Mouse (Mus musculus) forebrain, postnatal 0 days (tissue): Measurements from ENCODE around the gene Enkur. TPM values are rescaled to one million over a fixed set of nuclear protein-coding genes. Genes with fewer than 3 reads are reported as not detected.

Experiments used
- ATAC-seq: fragments of 200-750 bp; cut with Nextera tagmentation; 2 replicates; pipeline ENCODE4 v1.8.0; 2017; ENCODE audit warnings: mild to moderate bottlenecking, moderate library complexity
- DNase-seq: peaks from one replicate; pipeline ENCODE4 v3.0.0-alpha.2; 2015
- H3K27ac ChIP-seq: fragments of 300-500 bp; sonication (generic); 2 replicates; pipeline ENCODE4 v1.5.1; 2014; ENCODE audit warnings: low read depth, mild to moderate bottlenecking, antibody characterized with exemption, low read length, moderate library complexity, mixed read lengths
- H3K27me3 ChIP-seq: fragments of 300-500 bp; sonication (generic); 2 replicates; pipeline ENCODE4 v1.6.1; 2014; ENCODE audit warnings: mild to moderate bottlenecking, low read length, mixed read lengths; ENCODE audit not compliant: insufficient read depth
- H3K36me3 ChIP-seq: fragments of 300-500 bp; sonication (generic); 2 replicates; pipeline ENCODE4 v1.6.1; 2014; ENCODE audit warnings: mild to moderate bottlenecking, moderate library complexity; ENCODE audit not compliant: insufficient read depth
- H3K4me1 ChIP-seq: fragments of 300-500 bp; sonication (generic); 2 replicates; pipeline ENCODE4 v1.6.1; 2014; ENCODE audit warnings: antibody characterized with exemption; ENCODE audit not compliant: insufficient read depth
- H3K4me2 ChIP-seq: fragments of 300-500 bp; sonication (generic); 2 replicates; pipeline ENCODE4 v1.6.1; 2014; ENCODE audit warnings: low read depth, mild to moderate bottlenecking, moderate library complexity
- H3K4me3 ChIP-seq: fragments of 300-500 bp; sonication (generic); 2 replicates; pipeline ENCODE4 v1.5.1; 2014; ENCODE audit warnings: low read depth, low read length, mixed read lengths
- H3K9ac ChIP-seq: fragments of 300-500 bp; sonication (generic); 2 replicates; pipeline ENCODE4 v1.6.1; 2014; ENCODE audit warnings: mild to moderate bottlenecking
- H3K9me3 ChIP-seq: fragments of 300-500 bp; sonication (generic); 2 replicates; pipeline ENCODE4 v1.6.1; 2016; ENCODE audit warnings: low read length
- CTCF ChIP-seq: sonication (generic); IDR thresholded peaks from 2 replicates; pipeline ENCODE4 v1.5.1; 2016; ENCODE audit warnings: antibody characterized with exemption, control low read depth, low read depth
- WGBS: fragments of 180-500 bp; shearing (Covaris S2); extraction: QIAGEN DNeasy Blood & Tissue Kit; methylation state at CpG from one replicate; pipeline ENCODE4 v1.1.7; 2014; 5-methylcytosine and 5-hydroxymethylcytosine counted together
- polyA plus RNA-seq: library from polyadenylated mRNA; unstranded; fragments of >200 nt; fragmentation: Nextera tagmentation; extraction: Ambion mirVana; gene quantifications from 2 replicates; pipeline ENCODE4 v1.2.1, GENCODE M21; 2015
- total RNA-seq: library from RNA; depleted of rRNA; stranded (reverse); fragments of >200 nt; gene quantifications from 2 replicates; pipeline ENCODE4 v1.2.3, GENCODE M21; 2014; rRNA removed

Gene Enkur
- total and polyA plus RNA-seq, 2 experiments from 2014 or later = 5.4 to 8.1 TPM

DNA sequence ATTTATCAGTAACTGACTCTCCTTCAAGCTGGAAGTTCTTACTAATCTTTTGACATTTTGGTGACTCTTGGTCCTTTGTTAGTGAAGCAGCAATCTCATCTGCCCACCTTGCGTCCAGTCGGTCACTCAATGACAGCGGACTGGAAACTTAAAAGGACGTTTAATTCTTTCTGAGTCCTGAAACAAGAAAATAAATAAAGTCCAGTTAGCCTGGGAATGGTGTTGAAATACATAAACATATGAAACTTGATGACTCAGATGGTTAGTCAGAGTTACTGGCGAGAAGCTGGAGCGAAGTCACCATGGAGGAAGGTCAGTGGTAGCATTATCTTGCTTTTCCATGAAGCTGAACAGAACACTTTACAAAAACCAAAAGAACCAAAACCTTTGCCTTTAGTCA is 58.7 kb downstream of the Enkur start:
- Histone ChIP-seq H3K36me3 (no peaks in the 10 kb centered on the region), H3K9ac (no peak overlapping the region), H3K27ac (no peak overlapping the region), H3K4me2 (no peak overlapping the region), H3K4me3 (no peak overlapping the region), H3K9me3 (no peaks in the 10 kb centered on the region), H3K4me1 (peaks cover 8% of the 10 kb centered on the region), H3K27me3 (no peaks in the 10 kb centered on the region)
- no peak for TF ChIP-seq CTCF
- DNase-seq = no peak
- no peak for ATAC-seq
- WGBS = 92% methylated on average over 6 of the region's 6 CpGs

DNA sequence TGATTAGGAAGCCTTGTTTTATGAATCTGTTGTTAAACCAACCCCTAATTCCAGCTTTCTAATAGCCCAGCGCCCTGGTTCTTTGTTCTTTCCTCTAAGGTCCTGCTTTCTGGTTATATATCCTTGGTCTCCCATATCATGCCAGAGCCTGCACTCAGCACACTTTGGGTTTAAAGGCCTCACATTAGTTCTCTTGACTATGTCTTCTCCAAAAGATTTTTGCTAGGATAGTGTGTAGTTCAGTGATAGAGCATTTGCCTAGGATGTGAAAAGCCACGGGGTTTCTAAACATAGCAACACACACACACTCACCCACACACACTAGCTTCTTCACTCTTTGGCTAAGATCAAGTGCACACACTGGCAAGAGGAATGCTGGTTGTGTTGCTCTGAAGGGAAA is 62.5 kb downstream of the Enkur start:
- Histone ChIP-seq H3K9me3 (no peaks in the 10 kb centered on the region), H3K27me3 (no peaks in the 10 kb centered on the region), H3K27ac (peak overlapping the region; percentile 88), H3K9ac (peak overlapping the region; percentile 71), H3K4me1 (peaks cover 8% of the 10 kb centered on the region), H3K4me2 (peak overlapping the region; percentile 97), H3K36me3 (no peaks in the 10 kb centered on the region), H3K4me3 (peak overlapping the region; percentile 58)
- no peak for TF ChIP-seq CTCF
- 6% methylated on average over 2 of the region's 2 CpGs for WGBS
- ATAC-seq (no peak; the same call in 1 of the 2 replicates), DNase-seq (no peak)

DNA sequence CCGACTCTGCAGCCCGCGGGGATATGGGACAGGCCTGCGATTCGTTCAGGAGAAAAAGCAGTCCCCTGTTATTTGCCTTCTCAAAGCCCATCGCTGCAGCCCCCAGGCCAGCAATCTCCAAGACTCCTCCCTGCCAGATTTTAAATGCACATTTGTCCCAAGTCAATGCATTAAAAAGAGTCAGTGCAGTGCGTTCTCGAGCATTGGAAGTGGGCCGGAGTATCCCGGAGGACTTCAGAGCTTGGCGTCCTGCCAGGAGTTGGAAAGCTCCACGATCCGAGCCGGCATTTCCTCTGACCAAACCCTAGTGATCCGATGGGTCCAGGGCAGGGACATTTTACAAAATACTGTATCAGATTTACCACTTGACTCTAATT is 63.0 kb downstream of the Enkur start:
- WGBS = 0% methylated on average over 15 of the region's 15 CpGs

DNA sequence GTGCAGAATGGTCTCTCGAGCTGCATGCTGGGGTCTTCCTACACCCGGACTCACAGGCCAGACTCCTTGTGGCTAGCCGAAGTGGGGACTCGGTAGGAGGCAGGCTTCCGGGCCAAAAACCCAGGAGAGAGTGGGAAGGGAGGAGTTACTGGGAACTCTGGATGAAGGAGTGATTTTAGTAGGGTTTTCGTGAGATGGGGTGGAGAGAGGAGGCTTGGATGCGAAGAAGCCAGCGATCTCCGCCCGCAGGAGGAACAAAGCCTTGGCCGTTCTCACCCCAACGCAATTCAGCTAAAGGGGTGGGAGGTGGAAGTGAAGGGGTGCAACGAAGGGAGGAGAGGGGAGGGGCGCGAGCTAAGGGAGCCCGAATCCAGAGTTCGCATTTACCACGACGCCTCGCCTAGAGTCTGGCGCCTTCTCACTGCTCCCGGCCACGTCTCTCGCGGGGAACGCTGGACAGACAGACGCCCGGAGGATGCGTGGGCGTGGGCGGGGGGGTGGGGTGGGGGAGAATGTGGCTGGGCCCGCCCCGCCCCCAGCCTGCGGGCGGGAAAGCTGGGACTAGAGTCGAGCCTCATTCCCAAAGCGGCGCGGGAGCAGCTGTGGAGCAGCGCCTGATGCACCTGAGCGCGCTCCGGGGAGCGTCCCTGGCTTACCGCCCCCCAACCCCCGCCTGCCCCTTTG is 63.5 kb downstream of the Enkur start:
- Histone ChIP-seq H3K4me2 (peak overlapping the region; percentile 97), H3K27ac (peak overlapping the region; percentile 88), H3K4me1 (peaks cover 8% of the 10 kb centered on the region), H3K36me3 (no peaks in the 10 kb centered on the region), H3K9ac (peak overlapping the region; percentile 71), H3K27me3 (no peaks in the 10 kb centered on the region), H3K9me3 (no peaks in the 10 kb centered on the region), H3K4me3 (peak overlapping the region; percentile 58)
- TF ChIP-seq CTCF = peak; percentile 35; the same call in 1 of the 2 replicates
- WGBS = 2% methylated on average over 44 of the region's 46 CpGs
- ATAC-seq = peak; percentile 89
- peak; percentile 68 for DNase-seq

More for the DNA sequence above, 63.0 kb downstream of the Enkur start:
- ATAC-seq (peak; percentile 48; the same call in 1 of the 2 replicates), DNase-seq (peak; percentile 82)
- H3K36me3 ChIP-seq = no peaks in the 10 kb centered on the region
- H3K4me1 ChIP-seq = peaks cover 8% of the 10 kb centered on the region
- peak overlapping the region; percentile 88 for H3K27ac ChIP-seq
- no peaks in the 10 kb centered on the region for H3K9me3 ChIP-seq
- H3K9ac ChIP-seq = peak overlapping the region; percentile 71
- no peak for TF ChIP-seq CTCF
- H3K27me3 ChIP-seq = no peaks in the 10 kb centered on the region
- peak overlapping the region; percentile 97 for H3K4me2 ChIP-seq
- H3K4me3 ChIP-seq = peak overlapping the region; percentile 58

DNA sequence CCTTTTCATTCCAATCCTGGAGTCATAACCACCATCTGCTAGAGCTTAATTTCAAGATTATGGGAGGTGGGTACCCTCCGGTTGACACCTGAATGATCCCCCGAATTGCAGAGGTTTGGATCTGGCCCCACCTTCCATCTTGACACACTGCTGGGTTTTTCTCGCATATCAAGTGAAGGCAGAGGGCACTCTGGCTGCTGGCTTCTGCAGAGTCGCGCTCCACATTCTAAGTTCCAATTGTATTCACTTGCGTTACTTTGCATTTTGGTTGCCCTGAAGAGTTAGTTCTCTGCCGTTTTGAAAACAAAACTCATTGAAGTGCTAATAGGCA is 64.0 kb downstream of the Enkur start:
- peak overlapping the region; percentile 71 for H3K9ac ChIP-seq

More for the DNA sequence above, 64.0 kb downstream of the Enkur start:
- Histone ChIP-seq H3K4me2 (peak overlapping the region; percentile 97), H3K27me3 (no peaks in the 10 kb centered on the region), H3K4me3 (peak overlapping the region; percentile 58), H3K4me1 (peaks cover 8% of the 10 kb centered on the region), H3K27ac (peak overlapping the region; percentile 88), H3K36me3 (no peaks in the 10 kb centered on the region), H3K9me3 (no peaks in the 10 kb centered on the region)
- WGBS = 12% methylated on average over 7 of the region's 7 CpGs
- DNase-seq = no peak
- no peak; the same call in 1 of the 2 replicates for TF ChIP-seq CTCF
- ATAC-seq = peak; percentile 42

Other genes with a start within 250 kb of the Enkur start
- 94.7 and 99.1 TPM in 2 replicates for gene Arhgap21, start 236.5 kb downstream of the Enkur start, total RNA-seq
- 18.2 and 24.9 TPM in 2 replicates for gene Arhgap21, start 236.5 kb downstream of the Enkur start, polyA plus RNA-seq
- gene Thnsl1, start 359 bp upstream of the Enkur start, total RNA-seq = 21.8 and 22.8 TPM in 2 replicates
- gene Thnsl1, start 359 bp upstream of the Enkur start, polyA plus RNA-seq = 17.6 and 19.4 TPM in 2 replicates
- 9.1 and 11.7 TPM in 2 replicates for gene Gpr158, start 162.2 kb upstream of the Enkur start, total RNA-seq
- 1.3 and 2.3 TPM in 2 replicates for gene Gpr158, start 162.2 kb upstream of the Enkur start, polyA plus RNA-seq